Comparison of ENCODE assay signal across 8 mouse cellular contexts in genomic region chr13:96542901-96543891, GRCm38 (mm10). TPM values are rescaled to one million over a fixed set of nuclear protein-coding genes. Genes with fewer than 3 reads are reported as not detected.
DNase-seq lines count a peak whose midpoint lies in the region; ATAC-seq lines count a peak whose summit lies in the region.

No protein-coding gene starts in this region.

- peak overlapping the region; percentile 76 for H3K4me3 ChIP-seq in forebrain, embryonic 11.5 days (ENCODE audit: low read depth, low read length)
- H3K4me3 ChIP-seq in hindbrain, embryonic 14.5 days (replicated peaks; ENCODE audit: low read length) = peak overlapping the region; percentile 85
- H3K4me3 ChIP-seq in limb, embryonic 15.5 days = peak overlapping the region; percentile 96
- H3K4me3 ChIP-seq in midbrain, embryonic 16.5 days (ENCODE audit: low read depth, low read length) = peak overlapping the region; percentile 81

- peak overlapping the region; percentile 78; the same call in 1 of the 2 replicates for H3K27ac ChIP-seq in forebrain, embryonic 11.5 days (ENCODE audit: low read depth, low read length)
- H3K27ac ChIP-seq in hindbrain, embryonic 14.5 days = peak overlapping the region; percentile 96
- peak overlapping the region; percentile 94 for H3K27ac ChIP-seq in limb, embryonic 15.5 days
- peak overlapping the region; percentile 96 for H3K27ac ChIP-seq in midbrain, embryonic 16.5 days (ENCODE audit: low read length)

- H3K9ac ChIP-seq in forebrain, embryonic 11.5 days (ENCODE audit: low read length) = peak overlapping the region; percentile 91
- peak overlapping the region; percentile 95 for H3K9ac ChIP-seq in hindbrain, embryonic 14.5 days
- H3K9ac ChIP-seq in limb, embryonic 15.5 days = peak overlapping the region; percentile 85
- peak overlapping the region; percentile 91 for H3K9ac ChIP-seq in midbrain, embryonic 16.5 days (ENCODE audit: low read depth, low read length)

- peak; percentile 50 to 51 for DNase-seq in left cerebral cortex, adult 8-10 months (ENCODE audit: low spot score in 2 of 2)
- no peak for DNase-seq in left cerebral cortex, adult 9 months (ENCODE audit: low spot score in 2 of 2)
- peak; percentile 82 for DNase-seq in R1 (ENCODE audit: low read depth, low spot score)
- DNase-seq in forebrain, embryonic 11.5 days (ENCODE audit: low spot score) = peak; percentile 76
- peak; percentile 29 for DNase-seq in hindbrain, embryonic 14.5 days (ENCODE audit: low spot score)
- peak; percentile 25 for DNase-seq in urinary bladder, postnatal 10 days (ENCODE audit: low spot score)

- H3K4me2 ChIP-seq in forebrain, embryonic 11.5 days (ENCODE audit: low read depth, low read length, severe bottlenecking) = peak overlapping the region; percentile 72
- H3K4me2 ChIP-seq in hindbrain, embryonic 14.5 days (replicated peaks) = peak overlapping the region; percentile 83
- H3K4me2 ChIP-seq in limb, embryonic 15.5 days = peak overlapping the region; percentile 77
- peak overlapping the region; percentile 76 for H3K4me2 ChIP-seq in midbrain, embryonic 16.5 days (ENCODE audit: low read length)

- WGBS in forebrain, embryonic 11.5 days = under 1% methylated on average over 61 of the region's 73 CpGs
- WGBS in hindbrain, embryonic 14.5 days = under 1% methylated on average over 73 of the region's 73 CpGs
- under 1% methylated on average over 67 of the region's 73 CpGs for WGBS in limb, embryonic 15.5 days
- WGBS in midbrain, embryonic 16.5 days = under 1% methylated on average over 55 of the region's 73 CpGs

- H3K4me1 ChIP-seq in forebrain, embryonic 11.5 days (replicated peaks; ENCODE audit: control insufficient read depth, insufficient read depth, low read length) = no peaks in the 10 kb centered on the region
- H3K4me1 ChIP-seq in hindbrain, embryonic 14.5 days (replicated peaks; ENCODE audit: control insufficient read depth, insufficient read depth, low read length) = peaks cover 14% of the 10 kb centered on the region
- no peaks in the 10 kb centered on the region for H3K4me1 ChIP-seq in limb, embryonic 15.5 days
- H3K4me1 ChIP-seq in midbrain, embryonic 16.5 days (ENCODE audit: control insufficient read depth, insufficient read depth, low read length) = peaks cover 6% of the 10 kb centered on the region

- H3K9me3 ChIP-seq in forebrain, embryonic 11.5 days (ENCODE audit: control insufficient read depth, low read length) = no peaks in the 10 kb centered on the region
- H3K9me3 ChIP-seq in hindbrain, embryonic 14.5 days (ENCODE audit: control insufficient read depth, low read length) = no peaks in the 10 kb centered on the region
- no peaks in the 10 kb centered on the region for H3K9me3 ChIP-seq in limb, embryonic 15.5 days
- no peaks in the 10 kb centered on the region for H3K9me3 ChIP-seq in midbrain, embryonic 16.5 days (replicated peaks; ENCODE audit: control insufficient read depth, low read length, poor library complexity, severe bottlenecking)

- no peaks in the 10 kb centered on the region for H3K36me3 ChIP-seq in forebrain, embryonic 11.5 days (ENCODE audit: control insufficient read depth, insufficient read depth, low read length)
- no peaks in the 10 kb centered on the region for H3K36me3 ChIP-seq in hindbrain, embryonic 14.5 days (replicated peaks; ENCODE audit: control insufficient read depth, insufficient read depth)
- H3K36me3 ChIP-seq in limb, embryonic 15.5 days = no peaks in the 10 kb centered on the region
- H3K36me3 ChIP-seq in midbrain, embryonic 16.5 days (ENCODE audit: control insufficient read depth, insufficient read depth, low read length) = no peaks in the 10 kb centered on the region

- ATAC-seq in forebrain, embryonic 11.5 days (replicated peaks; ENCODE audit: low FRiP score) = peak; percentile 21
- ATAC-seq in hindbrain, embryonic 14.5 days (ENCODE audit: low FRiP score) = peak; percentile 77
- ATAC-seq in limb, embryonic 15.5 days (ENCODE audit: insufficient number of reproducible peaks, low FRiP score, low TSS enrichment, low read depth) = peak; percentile 61
- ATAC-seq in midbrain, embryonic 16.5 days = peak; percentile 84

- H3K27me3 ChIP-seq in forebrain, embryonic 11.5 days (ENCODE audit: control insufficient read depth, insufficient read depth, low read length) = no peaks in the 10 kb centered on the region
- no peaks in the 10 kb centered on the region for H3K27me3 ChIP-seq in hindbrain, embryonic 14.5 days (ENCODE audit: control insufficient read depth, insufficient read depth, low read length)
- no peaks in the 10 kb centered on the region for H3K27me3 ChIP-seq in limb, embryonic 15.5 days
- no peaks in the 10 kb centered on the region for H3K27me3 ChIP-seq in midbrain, embryonic 16.5 days (ENCODE audit: control insufficient read depth, insufficient read depth, low read depth, low read length)

RNA-seq across cellular contexts. Expression of gene Col4a3bp, which starts 0.8 kb away (rescaled TPM):
- 10 to 100 TPM; 65.8 to 84.1 (median 71.5) TPM for total RNA-seq in left cerebral cortex, adult 8-10 months (2022)
- polyA plus RNA-seq in forebrain, embryonic 11.5 days (2014; fragmentation: Nextera tagmentation; extraction: Ambion mirVana) = 6.1 and 8.0 TPM in 2 replicates
- 9.2 and 10.5 TPM in 2 replicates for polyA plus RNA-seq in hindbrain, embryonic 14.5 days (2014; fragmentation: Nextera tagmentation; extraction: Ambion mirVana)
- polyA plus RNA-seq in limb, embryonic 15.5 days (2015; fragmentation: Nextera tagmentation; extraction: Ambion mirVana) = 9.9 and 11.0 TPM in 2 replicates
- polyA plus RNA-seq in midbrain, embryonic 16.5 days (2015; fragmentation: Nextera tagmentation; extraction: Ambion mirVana) = 7.9 and 8.1 TPM in 2 replicates

RNA-seq across cellular contexts. Expression of gene Polk, which starts 0.8 kb away (rescaled TPM):
- 10 to 100 TPM; 12.8 to 15.2 (median 14.3) TPM for total RNA-seq in left cerebral cortex, adult 8-10 months (2022)
- polyA plus RNA-seq in forebrain, embryonic 11.5 days (2014; fragmentation: Nextera tagmentation; extraction: Ambion mirVana) = 9.6 and 10.4 TPM in 2 replicates
- polyA plus RNA-seq in hindbrain, embryonic 14.5 days (2014; fragmentation: Nextera tagmentation; extraction: Ambion mirVana) = 6.8 and 7.6 TPM in 2 replicates
- polyA plus RNA-seq in limb, embryonic 15.5 days (2015; fragmentation: Nextera tagmentation; extraction: Ambion mirVana) = 9.5 TPM in 2 replicates
- 7.7 and 7.8 TPM in 2 replicates for polyA plus RNA-seq in midbrain, embryonic 16.5 days (2015; fragmentation: Nextera tagmentation; extraction: Ambion mirVana)

RNA-seq across cellular contexts. Expression of gene Gm17622, which starts 52.7 kb away (rescaled TPM):
- total RNA-seq in left cerebral cortex, adult 8-10 months (2022) = not detected
- not detected in 2 replicates for polyA plus RNA-seq in forebrain, embryonic 11.5 days (2014; fragmentation: Nextera tagmentation; extraction: Ambion mirVana)
- polyA plus RNA-seq in hindbrain, embryonic 14.5 days (2014; fragmentation: Nextera tagmentation; extraction: Ambion mirVana) = not detected in 2 replicates
- not detected in 2 replicates for polyA plus RNA-seq in limb, embryonic 15.5 days (2015; fragmentation: Nextera tagmentation; extraction: Ambion mirVana)
- not detected in 2 replicates for polyA plus RNA-seq in midbrain, embryonic 16.5 days (2015; fragmentation: Nextera tagmentation; extraction: Ambion mirVana)

Comparison
In these comparisons a context has a peak if more than half of its experiments do, and no peak if none do; other contexts are left out.
1. DNase-seq: peak in left cerebral cortex, adult 8-10 months (2 of 2), R1 (single experiment), forebrain, embryonic 11.5 days (single experiment), hindbrain, embryonic 14.5 days (single experiment) and urinary bladder, postnatal 10 days (single experiment); none in left cerebral cortex, adult 9 months (0 of 2).
2. ATAC-seq: peak in every context shown above with its lines; median percentile 84 in midbrain, embryonic 16.5 days; 77 in hindbrain, embryonic 14.5 days; 61 in limb, embryonic 15.5 days; 21 in forebrain, embryonic 11.5 days.
3. Peak in every context shown above with its lines, with median percentiles within 50 percentile points of each other: H3K27ac ChIP-seq, H3K4me2 ChIP-seq, H3K4me3 ChIP-seq and H3K9ac ChIP-seq.